Mouse (Mus musculus) liver, postnatal 0 days (tissue): Measurements from ENCODE around the gene Fam173a.

Experiments
- CTCF ChIP-seq: sonication (generic); IDR thresholded peaks from 2 replicates; pipeline ENCODE4 v1.5.1; 2016; ENCODE audit warnings: antibody characterized with exemption, low read depth
- EP300 ChIP-seq: IDR thresholded peaks from 2 replicates; pipeline ENCODE4 v1.6.1; 2016; ENCODE audit warnings: antibody characterized with exemption, low read depth, mild to moderate bottlenecking

GRCm38 (mm10) chr17:25837533-25837932, 44.8 kb upstream of the Fam173a start:
- TF ChIP-seq CTCF (no peak), EP300 (no peak)
